Mouse (Mus musculus) midbrain, embryonic 10.5 days (tissue): Measurements from ENCODE around the gene Armc2. TPM values are rescaled to one million over a fixed set of nuclear protein-coding genes. Genes with fewer than 3 reads are reported as not detected.

Source experiments
- DNase-seq: peaks from one replicate; pipeline ENCODE4 v3.0.0-alpha.2; 2017; ENCODE audit warnings: low spot score
- H3K27ac ChIP-seq: fragments of 300-500 bp; sonication (generic); replicated peaks from 2 replicates; pipeline ENCODE4 v1.5.1; 2016; ENCODE audit warnings: mild to moderate bottlenecking
- H3K27me3 ChIP-seq: fragments of 300-500 bp; sonication (generic); 2 replicates; pipeline ENCODE4 v1.6.1; 2016; ENCODE audit warnings: low read depth, mild to moderate bottlenecking; ENCODE audit not compliant: poor library complexity, severe bottlenecking
- H3K36me3 ChIP-seq: fragments of 300-500 bp; sonication (generic); 2 replicates; pipeline ENCODE4 v1.6.1; 2016; ENCODE audit warnings: mild to moderate bottlenecking, moderate library complexity
- H3K4me1 ChIP-seq: fragments of 300-500 bp; sonication (generic); 2 replicates; pipeline ENCODE4 v1.6.1; 2016
- H3K4me3 ChIP-seq: fragments of 300-500 bp; sonication (generic); 2 replicates; pipeline ENCODE4 v1.5.1; 2016; ENCODE audit warnings: mild to moderate bottlenecking, moderate library complexity
- H3K9me3 ChIP-seq: fragments of 300-500 bp; sonication (generic); replicated peaks from 2 replicates; pipeline ENCODE4 v1.6.1; 2016; ENCODE audit warnings: mild to moderate bottlenecking
- WGBS: fragments of 180-500 bp; shearing (Covaris S2); methylation state at CpG from one replicate; pipeline ENCODE4 v1.1.7; 2016; 5-methylcytosine and 5-hydroxymethylcytosine counted together
- polyA plus RNA-seq: library from polyadenylated mRNA; unstranded; fragments of >200 nt; fragmentation: Nextera tagmentation; extraction: Ambion mirVana; gene quantifications from 2 replicates; pipeline ENCODE4 v1.2.1, GENCODE M21; 2016

The Armc2 gene
- polyA plus RNA-seq, 1 experiment from 2014 or later, result 1.5 TPM

GRCm38 (mm10) chr10:41866069-41866837, 152.0 kb downstream of the Armc2 start:
- Histone ChIP-seq H3K4me3 (no peak overlapping the region), H3K27me3 (no peaks in the 10 kb centered on the region), H3K36me3 (no peaks in the 10 kb centered on the region), H3K27ac (no peak overlapping the region), H3K9me3 (no peaks in the 10 kb centered on the region), H3K4me1 (peaks cover 12% of the 10 kb centered on the region)
- DNase-seq, result no peak
- WGBS, result 68% methylated on average over 3 of the region's 3 CpGs

Other genes starting within 250 kb of the Armc2 start
- gene Cep57l1, start 208.6 kb downstream of the Armc2 start, polyA plus RNA-seq, result 24.9 and 27.3 TPM in 2 replicates
- gene Sesn1, start 208.5 kb downstream of the Armc2 start, polyA plus RNA-seq, result 15.0 and 20.8 TPM in 2 replicates